Mouse (Mus musculus): ENCODE data around the gene Piezo1. TPM values are rescaled to one million over a fixed set of nuclear protein-coding genes. Genes with fewer than 3 reads are reported as not detected.

The Piezo1 gene
- total RNA-seq, 2 experiments from 2014 or later = 3.2 to 3.5 TPM

GRCm38 (mm10) chr8:122571153-122571552, 20.0 kb upstream of the Piezo1 start:
- no peak for DNase-seq (ENCODE audit: low spot score in 2 of 2)

- DNase-seq (ENCODE audit: low spot score in 2 of 2) = no peak
These were observed 18.9 kb upstream of the Piezo1 start for GRCm38 (mm10) chr8:122569996-122570395.

- DNase-seq (ENCODE audit: low spot score in 2 of 2) = no peak
These were observed 18.2 kb upstream of the Piezo1 start for GRCm38 (mm10) chr8:122569329-122569728.

GRCm38 (mm10) chr8:122568881-122569309, 17.8 kb upstream of the Piezo1 start:
- no peak for DNase-seq (ENCODE audit: low spot score in 2 of 2)

- DNase-seq (ENCODE audit: low spot score in 2 of 2) = no peak
These were observed 17.0 kb upstream of the Piezo1 start for GRCm38 (mm10) chr8:122568109-122568504.

- DNase-seq (ENCODE audit: low spot score in 2 of 2) = peak; percentile 92 to 96
These were observed 16.4 kb upstream of the Piezo1 start, which contains the start of gene Cdt1 for GRCm38 (mm10) chr8:122567361-122568108. Gene Cdt1, plus strand, starts transcription at chr8:122568015.

GRCm38 (mm10) chr8:122566766-122567165, 15.6 kb upstream of the Piezo1 start:
- no peak for DNase-seq (ENCODE audit: low spot score in 2 of 2)

- no peak for DNase-seq (ENCODE audit: low spot score in 2 of 2)
These were observed 13.5 kb upstream of the Piezo1 start for GRCm38 (mm10) chr8:122564363-122565352.

GRCm38 (mm10) chr8:122561199-122561598, 10.1 kb upstream of the Piezo1 start:
- no peak for DNase-seq (ENCODE audit: low spot score in 2 of 2)

GRCm38 (mm10) chr8:122558671-122559349, 7.7 kb upstream of the Piezo1 start:
- DNase-seq (ENCODE audit: low spot score in 2 of 2) = no peak

GRCm38 (mm10) chr8:122557248-122558038, 6.3 kb upstream of the Piezo1 start:
- DNase-seq (ENCODE audit: low spot score in 2 of 2) = no peak

GRCm38 (mm10) chr8:122556030-122557009, 5.2 kb upstream of the Piezo1 start:
- no peak for DNase-seq (ENCODE audit: low spot score in 2 of 2)

GRCm38 (mm10) chr8:122554786-122555185, 3.7 kb upstream of the Piezo1 start:
- peak; percentile 69 to 81 for DNase-seq (ENCODE audit: low spot score in 2 of 2)

GRCm38 (mm10) chr8:122550995-122551264, 199 bp downstream of the Piezo1 start:
- DNase-seq (ENCODE audit: low spot score in 2 of 2) = no peak

GRCm38 (mm10) chr8:122550234-122550994, 715 bp downstream of the Piezo1 start:
- DNase-seq (ENCODE audit: low spot score in 2 of 2) = no peak

GRCm38 (mm10) chr8:122548891-122549439, 2.2 kb downstream of the Piezo1 start:
- DNase-seq (ENCODE audit: low spot score in 2 of 2) = no peak

- no peak for DNase-seq (ENCODE audit: low spot score in 2 of 2)
These were observed 2.8 kb downstream of the Piezo1 start for GRCm38 (mm10) chr8:122548331-122548730.

GRCm38 (mm10) chr8:122547815-122548214, 3.3 kb downstream of the Piezo1 start:
- no peak for DNase-seq (ENCODE audit: low spot score in 2 of 2)
